Mouse (Mus musculus): ENCODE measurements around the gene Glp2r.

Gene Glp2r

DNA sequence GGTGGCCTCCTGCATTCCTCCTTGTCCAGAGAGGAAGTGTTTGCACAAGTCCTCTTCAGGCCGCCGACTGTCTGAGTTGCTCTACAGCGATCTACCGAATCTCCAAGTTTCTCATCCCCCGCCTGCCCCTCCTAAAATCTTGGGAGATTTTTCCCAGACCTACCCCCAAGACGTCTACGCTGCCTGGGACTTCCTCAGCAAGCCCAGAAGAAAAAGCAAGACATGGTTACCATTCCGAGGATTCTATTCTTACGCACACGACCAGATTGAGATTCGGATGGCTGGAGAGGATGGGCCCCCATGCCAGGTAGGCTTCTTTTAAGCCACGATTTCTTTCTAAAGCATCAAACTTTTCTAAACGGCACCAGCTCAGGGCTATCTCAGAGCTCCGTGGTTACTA lies at the start of gene Glp2r:
TSS of gene Glp2r (minus strand) at position 101 of the 400 bp plus-strand sequence.
- DNase-seq (ENCODE audit: low read depth, low spot score) = no peak

DNA sequence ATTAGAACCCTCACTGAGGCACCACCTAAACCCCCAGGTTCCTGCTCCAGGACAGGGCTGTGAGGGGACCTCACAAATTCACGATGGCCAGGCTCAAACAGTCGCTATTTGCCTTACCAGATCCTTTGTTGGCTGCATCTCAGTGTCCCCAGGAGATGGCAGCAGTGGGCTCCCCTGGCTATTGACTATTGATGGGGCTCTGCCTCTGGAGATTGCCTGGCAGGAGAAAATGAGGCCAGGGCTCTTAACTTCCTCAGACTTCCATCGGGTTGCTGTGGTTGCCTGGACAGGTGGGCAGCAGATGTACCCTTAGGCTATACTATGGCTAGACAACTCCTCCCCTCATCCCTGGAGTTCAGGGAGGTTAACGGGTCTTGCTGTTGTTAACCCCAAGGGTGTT lies 49.3 kb upstream of the Glp2r start:
- no peak for DNase-seq (ENCODE audit: low read depth, low spot score)

DNA sequence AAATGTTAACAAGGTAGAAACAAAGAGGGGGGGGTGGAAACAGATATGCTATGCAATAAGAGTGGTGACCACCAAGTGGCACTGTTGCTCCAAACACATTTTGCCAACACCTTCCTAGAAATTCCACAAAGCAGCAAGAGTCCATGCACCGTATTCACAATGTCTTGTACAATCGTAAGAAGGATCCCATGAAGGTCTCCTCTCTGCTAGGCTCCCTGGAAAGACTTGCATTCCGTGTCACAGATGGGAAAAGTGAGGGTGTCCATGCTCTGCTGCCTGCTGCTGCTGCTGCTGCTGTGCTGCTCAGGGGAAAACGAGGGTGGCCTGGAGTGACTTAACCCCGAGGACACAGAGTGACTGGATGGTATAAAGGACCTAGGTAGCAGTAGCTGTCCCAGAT lies 48.7 kb upstream of the Glp2r start:
- no peak for DNase-seq (ENCODE audit: low read depth, low spot score)

DNA sequence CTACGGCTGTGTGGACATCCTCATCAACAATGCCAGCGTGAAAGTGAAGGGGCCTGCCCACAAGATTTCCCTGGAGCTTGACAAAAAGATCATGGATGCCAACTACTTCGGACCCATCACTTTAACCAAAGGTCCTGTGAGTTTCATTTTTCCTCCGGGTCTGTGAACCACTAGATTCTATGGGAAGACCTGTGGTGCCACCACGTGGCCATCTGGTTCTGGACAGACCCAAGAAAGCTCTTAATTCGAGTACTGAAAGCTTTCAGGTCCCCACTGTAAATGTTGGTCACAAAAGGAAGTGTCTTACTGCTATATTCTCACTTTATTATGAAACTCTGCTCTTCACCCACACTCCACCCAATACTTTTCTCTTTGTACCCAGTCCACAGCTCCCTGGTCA lies 40.6 kb upstream of the Glp2r start:
- no peak for DNase-seq (ENCODE audit: low read depth, low spot score)

DNA sequence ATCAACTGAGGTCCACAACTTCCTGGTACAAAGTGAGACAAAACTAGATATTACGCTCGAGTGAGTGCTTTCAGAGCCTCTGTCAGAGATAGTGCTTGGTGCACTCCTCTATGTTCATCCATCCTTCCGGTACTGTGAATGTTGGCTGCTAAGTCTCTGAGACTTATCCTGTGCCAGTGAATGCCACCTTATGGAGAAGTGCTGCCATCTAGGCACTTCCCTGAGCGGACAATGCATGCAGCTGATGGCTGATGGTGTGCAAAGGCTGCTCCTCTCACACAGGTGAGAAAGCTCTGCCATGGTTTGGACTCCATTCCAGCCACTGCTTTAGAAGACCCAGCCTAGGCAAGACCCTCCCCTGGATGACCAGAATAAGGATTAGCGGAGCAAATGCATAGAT lies 37.1 kb upstream of the Glp2r start:
- DNase-seq (ENCODE audit: low read depth, low spot score) = no peak

DNA sequence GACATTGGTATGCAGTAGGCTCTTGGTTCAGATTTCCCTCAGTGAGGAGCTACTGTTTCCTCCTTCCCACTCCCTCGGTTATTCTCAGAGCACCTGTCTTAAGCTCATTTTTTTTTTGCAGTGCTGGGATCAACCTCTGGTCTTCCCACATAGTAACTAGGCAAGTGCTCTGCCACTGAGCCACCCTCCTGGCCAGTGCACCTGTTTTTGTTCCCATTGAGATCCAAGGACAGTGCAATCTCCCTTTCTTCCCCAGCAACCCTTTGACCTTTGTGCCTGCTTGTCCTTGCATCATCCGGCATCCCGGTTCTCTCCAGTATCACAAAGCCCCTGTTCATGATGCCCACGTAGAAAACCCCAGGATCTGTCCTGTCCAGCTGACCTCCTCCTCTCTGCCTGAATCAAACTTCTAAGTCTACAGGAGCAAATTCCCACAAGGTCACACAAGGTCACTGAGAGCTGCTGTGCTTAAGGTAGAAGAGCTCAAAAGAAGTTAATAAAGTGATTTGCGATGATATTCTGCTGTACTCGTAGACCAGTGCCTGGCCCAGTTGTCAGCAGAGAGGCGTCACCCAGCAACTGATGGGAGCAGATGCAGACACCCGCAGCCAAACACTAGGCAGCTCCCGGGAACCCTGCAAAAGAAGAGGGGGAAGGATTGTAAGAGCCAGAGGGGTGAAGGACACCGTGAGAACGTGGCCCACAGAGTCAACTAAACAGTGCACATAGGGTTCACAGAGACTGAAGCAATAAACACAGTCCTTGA lies 36.1 kb upstream of the Glp2r start:
- no peak for DNase-seq (ENCODE audit: low read depth, low spot score)

DNA sequence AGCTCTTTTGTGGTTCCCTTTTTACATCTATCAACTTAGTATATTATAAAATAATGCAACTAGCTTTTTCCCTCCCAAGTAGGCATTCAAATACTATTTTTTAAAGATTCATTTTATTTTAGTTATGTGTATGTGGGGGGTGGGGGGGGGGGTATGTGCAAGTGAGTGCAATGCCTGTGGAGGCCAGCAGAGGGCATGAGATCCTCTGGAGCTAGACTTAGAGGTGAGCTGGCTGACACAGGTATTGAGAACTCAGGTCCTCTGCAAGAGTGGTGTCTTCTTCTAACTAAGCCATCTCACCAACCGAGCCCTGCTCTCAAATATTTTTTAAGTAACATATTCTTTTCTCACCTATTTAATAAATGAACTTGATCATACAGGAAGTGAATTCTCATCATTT lies 34.6 kb upstream of the Glp2r start:
- DNase-seq (ENCODE audit: low read depth, low spot score) = no peak

DNA sequence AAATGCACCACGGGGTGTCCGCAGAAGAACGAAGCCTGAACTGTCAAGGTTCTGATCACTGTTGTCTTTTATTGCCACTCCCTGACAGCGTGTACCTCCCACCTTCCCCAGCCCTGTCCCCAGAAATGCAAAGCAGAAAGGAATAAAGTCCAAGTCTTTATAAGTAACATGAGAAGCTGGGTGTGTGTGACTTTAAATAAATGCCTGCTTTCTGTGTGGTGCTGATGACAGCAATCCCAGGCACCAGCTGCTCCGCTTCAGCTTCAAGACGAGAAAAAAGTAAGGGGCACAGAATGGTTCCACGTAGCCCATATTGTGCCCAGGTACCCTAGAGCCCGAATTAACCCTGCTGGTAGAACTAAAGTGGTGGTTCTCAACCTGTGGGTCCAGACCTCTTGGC lies 30.2 kb upstream of the Glp2r start:
- DNase-seq (ENCODE audit: low read depth, low spot score) = no peak

DNA sequence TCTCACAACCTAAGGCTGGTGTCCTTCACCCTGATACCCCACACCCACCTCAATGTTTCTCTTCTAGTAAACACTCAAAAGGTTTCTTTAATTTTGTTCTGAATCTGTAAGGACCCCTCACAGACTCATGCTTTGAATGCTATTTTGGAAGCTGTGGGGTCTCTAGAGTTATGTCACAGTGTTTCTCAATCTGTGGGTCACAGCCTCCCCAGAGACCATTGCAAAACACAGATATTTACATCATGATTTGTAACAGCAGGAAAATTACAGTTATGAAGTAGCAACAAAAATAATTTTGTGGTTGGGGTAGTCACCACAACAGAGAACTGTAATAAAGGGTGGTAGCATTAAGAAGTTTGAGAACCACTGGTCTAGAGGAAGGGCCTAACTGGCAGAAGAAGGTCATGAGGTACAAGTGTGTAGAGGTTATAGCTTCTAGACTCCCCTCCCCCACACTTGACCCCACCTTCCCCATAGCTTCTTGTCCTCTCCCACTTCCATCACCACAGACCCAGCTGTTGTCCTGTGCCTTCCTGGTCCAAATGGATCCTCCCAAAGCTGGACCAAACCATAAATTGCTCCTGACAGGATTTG lies 29.3 kb upstream of the Glp2r start:
- DNase-seq (ENCODE audit: low read depth, low spot score) = no peak

DNA sequence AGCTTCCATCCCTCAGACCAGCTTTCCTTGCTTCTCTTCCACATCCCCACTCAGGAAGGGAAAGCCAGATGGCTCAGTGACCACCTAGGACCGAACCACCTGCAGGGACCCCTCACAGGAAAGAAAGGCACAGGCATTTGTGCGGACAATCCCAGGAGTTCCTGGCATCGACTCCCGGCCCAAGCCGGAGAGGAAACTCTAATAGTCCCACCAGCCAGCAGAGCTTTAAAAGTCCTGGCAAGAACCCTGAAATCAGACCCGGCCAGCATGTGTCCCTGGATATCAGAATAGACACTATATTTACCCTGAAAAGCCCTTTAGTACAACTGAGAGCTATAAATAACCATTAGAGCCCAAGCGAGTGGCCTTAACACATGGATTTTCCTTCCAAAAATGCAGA lies 27.0 kb upstream of the Glp2r start, which contains the start of gene Dhrs7c:
TSS of gene Dhrs7c (plus strand) at position 257 of the 400 bp plus-strand sequence.
- no peak for DNase-seq (ENCODE audit: low read depth, low spot score)

DNA sequence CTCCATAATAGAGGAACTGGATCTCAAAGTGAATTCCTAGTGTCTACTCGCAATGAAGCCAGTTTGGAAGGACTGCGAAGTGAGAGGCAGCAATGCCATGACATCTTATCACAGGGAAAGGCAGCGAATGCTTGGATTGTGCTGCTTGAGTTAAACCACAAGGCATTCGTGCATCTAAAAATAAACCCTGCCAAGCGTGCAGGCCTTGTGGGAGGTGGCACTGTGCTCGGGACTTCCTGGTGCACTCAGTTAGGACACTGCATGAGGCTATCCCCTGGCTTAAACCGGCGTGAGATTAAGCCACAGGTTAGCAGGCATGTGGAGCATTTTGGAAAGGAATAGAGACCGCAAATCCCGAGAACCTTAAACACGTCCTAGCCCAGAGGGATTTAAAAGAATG lies 19.2 kb upstream of the Glp2r start:
- no peak for DNase-seq (ENCODE audit: low read depth, low spot score)

DNA sequence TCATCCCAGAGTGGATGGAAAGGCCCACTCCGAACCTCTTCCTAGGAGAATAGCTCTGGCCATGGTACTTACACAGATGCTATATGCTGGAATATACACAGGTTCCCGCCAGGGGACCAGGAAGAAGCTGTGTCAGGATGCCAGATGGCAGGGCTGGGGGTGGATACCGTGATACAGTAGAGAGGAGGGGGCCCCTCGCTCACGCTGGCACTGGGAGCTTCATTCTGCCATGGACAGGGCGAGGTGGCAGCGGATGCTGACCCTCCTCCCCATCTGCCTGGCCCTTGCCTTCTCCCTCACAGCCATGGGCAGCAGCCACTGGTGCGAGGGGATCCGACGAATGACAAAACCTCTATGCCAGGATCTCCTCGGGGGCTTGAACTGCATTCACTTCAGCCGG lies 3.4 kb upstream of the Glp2r start, which contains the start of gene Gsg1l2:
TSS of gene Gsg1l2 (plus strand) at position 230 of the 400 bp plus-strand sequence.
- DNase-seq (ENCODE audit: low read depth, low spot score) = no peak

DNA sequence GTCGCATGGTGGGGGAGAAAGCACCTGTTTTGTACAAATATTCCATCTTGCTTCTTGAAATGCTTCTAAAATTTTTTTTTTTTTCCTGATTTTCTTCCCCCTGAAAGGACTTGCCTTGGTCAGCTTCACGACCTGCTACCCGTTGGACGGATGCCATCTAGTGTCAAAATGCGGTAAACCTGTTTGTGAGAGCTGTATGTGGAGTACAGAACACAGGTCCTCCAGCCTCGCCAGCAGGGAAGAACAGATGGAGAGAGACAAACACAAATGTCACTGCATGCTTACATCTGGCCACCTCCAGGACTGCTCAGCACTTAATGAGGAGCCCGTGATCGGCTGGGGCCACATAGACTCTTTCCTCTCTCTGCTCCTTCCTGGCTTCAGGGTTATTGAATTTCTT lies 1.6 kb upstream of the Glp2r start:
- no peak for DNase-seq (ENCODE audit: low read depth, low spot score)

DNA sequence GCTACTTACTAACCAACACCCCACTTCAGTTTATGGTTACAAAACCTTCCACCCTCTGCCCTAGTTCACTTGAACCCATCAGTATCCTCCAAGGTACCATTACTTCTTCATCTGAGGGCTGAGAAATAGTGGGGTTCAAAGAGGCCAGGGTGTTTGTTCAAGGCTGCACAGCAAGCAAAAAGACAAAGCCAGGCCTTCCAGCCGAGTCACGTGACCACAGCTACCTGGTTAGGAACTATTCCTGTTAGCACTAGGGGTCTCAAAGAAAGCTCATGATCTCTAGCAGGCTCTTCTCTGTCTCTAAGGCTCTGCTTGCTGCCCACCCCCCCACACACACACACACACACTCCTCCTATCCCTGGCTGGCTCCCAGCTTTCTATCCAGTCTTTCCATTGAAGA lies 738 bp upstream of the Glp2r start:
- DNase-seq (ENCODE audit: low read depth, low spot score) = no peak

DNA sequence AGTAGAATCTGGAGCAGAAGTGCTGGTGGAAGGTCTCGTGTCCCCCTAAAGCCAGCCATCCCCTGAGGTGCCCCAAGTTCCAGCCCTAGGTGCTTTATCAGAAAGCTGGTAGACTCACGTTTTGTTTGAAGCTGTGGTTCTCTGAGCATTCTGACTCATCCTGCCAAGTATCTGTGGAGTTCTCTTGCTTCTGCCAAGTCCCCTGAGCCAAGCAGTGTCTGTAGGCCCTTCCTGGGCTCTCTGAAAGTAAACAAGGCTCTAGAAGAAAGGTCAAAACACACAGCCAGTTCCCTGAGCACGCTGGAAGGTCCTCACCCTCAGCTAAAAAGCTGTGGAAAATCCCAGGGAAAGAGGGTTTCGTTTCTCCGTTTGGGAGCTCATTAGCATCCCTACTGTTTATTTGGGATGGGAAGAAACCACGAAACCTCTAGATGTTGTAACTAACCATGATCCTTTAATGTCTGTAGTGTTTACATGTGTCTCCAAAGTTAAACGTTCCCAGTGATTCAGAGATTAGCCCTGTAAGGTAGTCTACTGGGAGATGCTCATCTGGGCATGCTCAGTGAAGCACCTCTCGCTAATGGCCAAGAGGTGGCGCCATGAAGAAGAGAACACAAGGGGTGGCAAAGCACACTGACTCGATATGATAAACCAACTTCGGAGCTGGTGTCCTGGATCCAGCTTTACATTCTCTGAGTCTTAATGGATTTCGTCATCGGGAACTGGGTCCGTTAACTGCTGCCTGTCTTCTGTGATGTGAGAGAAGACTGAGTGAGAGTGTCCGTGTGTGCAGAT lies 13.4 kb downstream of the Glp2r start:
- no peak for DNase-seq (ENCODE audit: low read depth, low spot score)

DNA sequence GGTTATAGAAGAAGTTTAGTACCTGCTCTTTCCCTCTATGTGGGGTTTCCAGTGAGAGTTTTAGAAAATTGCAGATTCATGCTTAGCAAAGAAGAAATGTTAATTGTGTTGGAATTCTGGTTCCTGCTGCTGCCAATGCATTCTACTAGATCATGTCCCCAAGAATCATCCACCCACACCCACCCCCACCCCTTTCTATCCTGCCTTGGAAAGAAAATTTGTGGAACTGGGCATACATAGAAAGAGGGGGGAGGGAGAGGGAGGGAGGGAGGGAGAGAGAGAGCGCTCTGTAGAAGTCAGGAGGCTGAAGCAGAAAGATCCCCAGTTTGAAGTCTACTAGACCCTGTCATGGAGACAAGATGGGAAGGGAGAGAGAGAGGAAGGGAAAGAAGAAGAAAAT lies 14.7 kb downstream of the Glp2r start:
- no peak for DNase-seq (ENCODE audit: low read depth, low spot score)

DNA sequence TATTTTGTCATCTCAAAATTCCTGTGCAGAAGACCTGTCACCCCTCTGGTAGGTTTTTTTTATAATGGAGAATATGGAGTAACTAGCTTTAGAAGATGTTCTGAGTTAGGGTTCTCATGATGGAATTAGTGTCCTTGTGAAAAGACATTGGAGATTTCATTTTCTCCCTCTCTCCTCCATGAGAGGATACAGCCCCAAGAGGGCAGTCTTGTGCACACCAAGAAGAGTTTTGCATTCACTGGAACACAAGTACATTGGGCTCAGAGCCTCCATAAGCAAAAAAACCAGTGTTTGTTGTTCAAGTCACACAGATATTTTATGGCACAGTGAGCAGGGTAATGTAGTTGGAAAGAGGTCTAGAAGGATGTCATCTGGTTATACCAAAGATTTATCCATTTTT lies 29.4 kb downstream of the Glp2r start:
- DNase-seq (ENCODE audit: low read depth, low spot score) = no peak

DNA sequence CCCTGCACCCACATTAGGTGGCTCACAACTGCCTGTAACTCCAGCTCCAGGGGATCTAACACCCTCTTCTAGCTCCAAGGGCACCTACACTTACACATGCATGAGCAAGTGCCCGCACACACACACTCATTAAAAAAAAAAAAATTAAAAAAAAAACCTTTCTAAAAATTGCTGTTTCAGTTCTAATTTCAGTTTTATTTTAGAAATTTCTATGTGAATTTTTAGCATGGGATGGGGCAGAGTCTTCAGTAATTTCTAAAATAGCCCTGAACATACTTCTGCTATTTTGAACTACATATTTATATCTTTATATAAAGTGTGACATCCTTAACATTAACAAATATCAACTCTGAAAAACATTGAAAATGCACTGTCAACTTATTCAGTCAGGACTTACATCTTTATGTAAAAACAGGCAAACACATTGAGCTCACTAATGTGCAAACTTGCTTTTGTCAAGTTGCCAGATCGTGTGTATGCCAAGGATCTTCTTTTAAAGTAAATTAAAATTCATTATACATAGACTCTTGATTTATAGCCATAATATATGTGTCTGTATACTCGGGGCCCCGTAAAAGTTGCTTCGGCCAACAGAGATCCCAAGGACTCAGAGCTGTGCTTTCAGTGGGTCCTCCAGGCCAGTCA lies 32.0 kb downstream of the Glp2r start:
- no peak for DNase-seq (ENCODE audit: low read depth, low spot score)

DNA sequence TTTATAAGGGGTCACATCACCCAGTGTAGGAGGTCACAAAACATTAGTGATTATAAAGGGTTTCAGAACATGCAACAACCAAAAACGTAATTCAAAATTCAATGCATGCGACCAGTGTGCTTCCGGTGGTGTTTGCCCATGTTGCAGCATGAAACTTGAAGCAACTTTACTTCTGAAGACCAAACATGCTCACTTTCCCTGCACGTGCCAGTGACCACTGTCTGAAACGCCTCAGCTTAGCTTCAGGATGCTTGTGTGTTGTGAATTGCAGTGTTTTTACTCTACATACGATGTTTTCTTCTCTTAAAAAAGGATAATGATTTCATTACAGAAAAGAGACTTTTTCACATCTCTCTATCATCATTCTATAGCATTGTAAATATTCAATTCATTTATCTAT lies 32.6 kb downstream of the Glp2r start:
- no peak for DNase-seq (ENCODE audit: low read depth, low spot score)

DNA sequence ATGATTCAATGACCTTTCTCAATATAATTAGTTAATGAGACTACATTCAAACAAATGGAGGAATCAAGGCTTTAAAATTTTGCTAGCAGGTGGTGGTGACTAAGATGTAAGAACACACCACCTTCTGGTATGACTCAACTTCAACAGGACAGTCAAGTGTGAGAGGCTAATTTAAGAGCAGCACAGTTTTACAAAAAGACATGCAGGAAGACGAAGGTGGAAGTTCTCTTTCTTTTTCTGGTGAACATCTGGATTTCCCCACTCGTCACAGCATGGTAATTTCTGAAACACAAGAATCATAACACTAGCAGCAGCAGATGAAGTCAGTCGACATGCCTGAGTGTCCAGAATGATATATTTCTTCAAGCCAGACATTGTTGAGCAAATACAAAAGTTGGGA lies 36.4 kb downstream of the Glp2r start:
- DNase-seq (ENCODE audit: low read depth, low spot score) = no peak

DNA sequence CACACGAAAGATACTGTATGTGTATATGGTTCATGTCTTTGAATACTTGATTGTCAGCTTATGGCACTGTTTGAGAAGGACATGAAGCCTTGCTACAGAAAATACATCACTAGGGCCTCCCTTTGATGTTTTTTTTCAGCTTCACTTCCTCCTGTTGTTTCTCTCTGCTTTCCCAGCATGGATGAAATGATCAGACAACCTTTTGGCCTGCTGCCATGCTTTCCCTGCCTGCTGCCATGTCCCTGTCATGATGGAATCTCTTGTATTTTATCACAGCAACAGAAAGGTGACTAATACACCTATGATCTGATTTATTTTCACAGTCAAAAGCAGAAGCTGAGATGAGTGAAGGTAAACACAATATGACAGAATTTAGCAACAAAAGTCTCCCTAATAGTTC lies 37.2 kb downstream of the Glp2r start:
- DNase-seq (ENCODE audit: low read depth, low spot score) = no peak

DNA sequence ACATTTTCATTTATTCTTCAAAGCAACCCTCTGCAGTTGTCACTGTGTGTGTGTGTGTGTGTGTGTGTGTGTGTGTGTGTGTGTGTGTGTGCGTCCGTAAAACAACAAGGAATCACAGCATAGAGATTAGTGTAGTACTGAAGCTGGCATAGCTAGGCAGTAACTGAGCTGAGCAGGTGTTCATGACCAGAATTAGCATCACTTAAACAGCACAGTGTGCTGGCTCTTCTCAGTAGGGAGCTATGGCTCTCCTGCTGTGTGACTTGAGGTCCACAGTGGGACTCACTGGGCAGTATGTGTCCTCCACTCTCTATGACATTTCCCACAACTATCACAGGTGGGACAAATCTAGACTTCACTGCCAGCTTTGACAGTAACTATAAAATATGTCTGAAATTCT lies 39.9 kb downstream of the Glp2r start:
- DNase-seq (ENCODE audit: low read depth, low spot score) = no peak
